Mouse (Mus musculus) thymus, adult 18-20 months (tissue): ENCODE data around the gene Atg16l2.

Source experiments
- DNase-seq, 2 experiments: peaks; one replicate each; pipeline ENCODE4 v3.0.0; 2022; ENCODE audit warnings: mixed read lengths in 2 of 2

Gene Atg16l2

DNA sequence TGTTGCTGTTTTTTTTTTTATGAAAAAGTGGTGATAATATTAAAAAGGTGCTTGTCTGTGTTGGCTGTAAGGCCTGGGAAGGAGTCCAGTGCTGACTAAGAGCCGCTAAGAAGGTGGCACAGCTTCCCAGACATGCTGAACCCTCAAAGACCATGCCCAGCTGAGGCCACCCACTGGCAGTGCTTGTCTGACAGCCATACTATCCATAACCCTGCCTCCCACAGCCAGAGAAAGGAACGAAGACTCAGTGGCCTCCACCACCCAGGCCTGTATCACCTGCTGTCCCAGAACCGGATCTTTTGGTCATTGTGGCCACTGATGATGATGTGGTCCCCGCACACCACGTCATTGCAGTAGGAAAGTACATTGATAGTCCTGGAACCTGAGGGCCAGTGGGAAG is 10.8 kb downstream of the Atg16l2 start:
- DNase-seq: no peak

- no peak for DNase-seq
Measured at GRCm38 (mm10) chr7:101290401-101290800, 11.7 kb downstream of the Atg16l2 start.

GRCm38 (mm10) chr7:101288436-101288835 is 13.6 kb downstream of the Atg16l2 start:
- no peak for DNase-seq

GRCm38 (mm10) chr7:101287820-101288219 is 14.2 kb downstream of the Atg16l2 start:
- no peak for DNase-seq

GRCm38 (mm10) chr7:101286891-101287290 is 15.2 kb downstream of the Atg16l2 start:
- no peak for DNase-seq

- DNase-seq: no peak
Measured at GRCm38 (mm10) chr7:101284504-101284903, 17.5 kb downstream of the Atg16l2 start.

- DNase-seq: no peak
Measured at GRCm38 (mm10) chr7:101282721-101283120, 19.3 kb downstream of the Atg16l2 start.

GRCm38 (mm10) chr7:101272466-101273160 is 29.4 kb downstream of the Atg16l2 start:
- no peak for DNase-seq

- DNase-seq: no peak
Measured at GRCm38 (mm10) chr7:101271602-101272001, 30.4 kb downstream of the Atg16l2 start.

- DNase-seq: no peak
Measured at GRCm38 (mm10) chr7:101267457-101268259, 34.4 kb downstream of the Atg16l2 start.

- no peak for DNase-seq
Measured at GRCm38 (mm10) chr7:101263511-101263910, 38.5 kb downstream of the Atg16l2 start.

DNA sequence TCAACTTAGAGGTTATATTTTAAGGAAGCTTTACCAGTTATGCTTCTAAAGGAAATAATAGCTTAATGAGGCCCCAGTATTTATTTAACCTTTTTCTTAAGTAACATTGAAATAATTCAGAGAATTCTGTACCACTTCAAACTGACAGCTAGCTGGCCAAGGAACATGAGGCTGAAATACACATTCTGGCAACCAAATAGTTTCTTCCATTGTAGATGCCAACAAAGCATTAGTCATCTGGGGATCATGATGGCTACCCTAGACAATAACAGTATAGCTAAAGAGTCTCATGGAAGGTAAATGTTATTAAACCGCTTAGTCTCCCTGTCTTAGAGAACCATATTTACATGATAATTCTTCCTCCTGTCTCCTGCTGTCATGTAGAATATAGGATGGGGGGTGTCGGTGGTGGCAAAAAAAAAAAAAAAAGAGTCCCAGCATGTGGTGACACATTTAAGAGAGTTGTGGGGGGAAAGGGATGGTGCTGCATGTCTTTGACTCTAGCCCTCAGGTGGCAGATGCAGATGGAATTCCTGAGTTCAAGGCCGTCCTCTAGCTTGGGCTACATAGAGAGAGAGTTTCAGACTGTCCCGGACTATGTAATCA is 40.0 kb downstream of the Atg16l2 start:
- no peak for DNase-seq

DNA sequence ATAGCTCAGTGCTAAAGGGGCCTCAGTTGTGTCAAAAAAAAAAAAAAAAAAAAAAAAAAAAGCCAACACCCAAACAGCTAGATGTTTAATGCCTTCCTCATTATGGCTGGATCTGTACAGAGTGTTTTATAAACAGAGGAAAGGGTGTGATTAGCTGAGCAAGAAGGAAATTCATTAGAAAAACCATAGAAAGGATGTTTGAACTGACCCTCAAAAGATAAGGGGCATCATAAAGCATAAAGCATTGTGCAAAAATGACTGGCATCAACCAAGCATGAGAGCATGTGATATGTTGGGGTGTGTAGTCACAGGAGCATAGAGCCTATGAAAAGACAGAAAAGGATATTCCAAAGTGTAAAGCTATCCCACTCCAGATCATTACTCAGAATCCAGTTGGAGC is 43.6 kb downstream of the Atg16l2 start:
- DNase-seq: no peak

DNA sequence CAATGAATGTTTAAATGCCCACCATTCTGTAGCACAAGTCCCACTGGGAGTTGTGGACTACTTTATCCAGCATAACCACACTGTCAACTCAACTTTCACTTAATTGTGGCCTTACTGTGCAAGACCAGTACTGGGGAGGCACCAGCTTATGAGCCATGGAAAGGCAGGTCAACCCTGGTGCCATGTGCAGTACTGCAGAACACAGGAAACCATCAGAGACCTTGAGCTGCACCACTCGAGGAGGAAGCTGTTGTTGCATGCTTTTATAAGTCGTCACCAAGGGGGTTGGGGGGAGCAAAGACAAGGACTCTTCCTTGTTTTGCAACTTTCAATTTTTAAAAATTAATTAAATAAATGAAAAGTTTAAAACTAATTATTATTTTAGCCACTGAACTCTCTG is 49.0 kb downstream of the Atg16l2 start:
- no peak for DNase-seq

DNA sequence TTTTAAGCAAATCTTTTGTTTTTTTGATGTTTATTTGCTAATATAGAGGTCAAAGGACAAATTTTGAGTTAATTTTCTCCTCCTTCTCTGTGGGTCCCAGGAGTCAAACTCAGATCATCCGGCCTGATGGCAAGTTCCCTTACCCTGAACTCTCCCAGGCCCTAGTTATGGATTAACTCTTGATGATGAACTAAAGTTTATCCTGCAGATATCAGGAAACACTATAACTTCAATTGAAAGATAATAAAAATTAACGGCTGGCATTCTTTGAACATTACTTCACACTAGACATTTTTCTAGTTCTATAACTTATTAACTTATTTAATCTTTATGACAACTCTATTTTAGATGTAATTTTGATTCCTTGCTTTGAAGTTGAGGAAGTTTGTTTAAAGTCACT is 52.9 kb downstream of the Atg16l2 start:
- DNase-seq: no peak

GRCm38 (mm10) chr7:101248760-101249159 is 53.3 kb downstream of the Atg16l2 start:
- no peak for DNase-seq

GRCm38 (mm10) chr7:101236712-101237473 is 65.2 kb downstream of the Atg16l2 start:
- no peak for DNase-seq

- DNase-seq: no peak
Measured at GRCm38 (mm10) chr7:101232716-101233115, 69.3 kb downstream of the Atg16l2 start.

DNA sequence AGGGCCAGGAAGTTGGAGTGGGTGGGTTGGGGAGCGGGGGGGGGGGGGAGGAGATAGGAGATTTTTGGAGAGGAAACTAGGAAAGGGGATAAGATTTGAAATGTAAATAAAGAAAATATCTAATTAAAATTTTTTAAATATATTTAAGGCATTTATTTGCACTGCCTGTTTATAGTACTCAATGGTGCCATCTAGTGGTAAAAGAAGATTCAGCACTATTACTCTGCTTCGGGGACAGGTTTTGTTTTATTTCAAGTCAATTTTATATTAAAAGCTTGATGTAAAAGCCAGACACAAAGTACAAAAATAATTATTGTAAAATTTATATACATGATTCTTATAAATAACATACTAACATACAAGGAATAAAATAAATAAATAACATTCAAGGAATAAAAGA is 70.6 kb downstream of the Atg16l2 start:
- DNase-seq: no peak

- DNase-seq: no peak
Measured at GRCm38 (mm10) chr7:101229336-101229735, 72.7 kb downstream of the Atg16l2 start.

DNA sequence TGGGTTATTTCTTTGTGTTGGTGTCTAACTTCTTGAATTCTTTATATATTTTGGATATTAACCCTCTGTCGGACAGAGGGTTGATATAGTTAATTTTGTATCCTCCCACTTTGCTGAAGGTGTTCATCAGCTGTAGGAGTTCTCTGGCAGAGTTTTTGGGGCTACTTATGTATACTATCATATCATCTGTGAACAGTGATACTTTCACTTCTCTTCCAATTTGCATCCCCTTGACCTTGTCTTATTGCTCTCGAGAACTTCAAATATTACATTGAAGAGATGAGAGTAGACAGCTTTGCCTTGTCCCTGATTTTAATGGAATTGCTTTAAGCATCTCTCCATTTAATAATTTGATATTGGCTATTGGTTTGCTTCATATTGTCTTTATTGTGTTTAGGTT is 78.5 kb downstream of the Atg16l2 start:
- no peak for DNase-seq

DNA sequence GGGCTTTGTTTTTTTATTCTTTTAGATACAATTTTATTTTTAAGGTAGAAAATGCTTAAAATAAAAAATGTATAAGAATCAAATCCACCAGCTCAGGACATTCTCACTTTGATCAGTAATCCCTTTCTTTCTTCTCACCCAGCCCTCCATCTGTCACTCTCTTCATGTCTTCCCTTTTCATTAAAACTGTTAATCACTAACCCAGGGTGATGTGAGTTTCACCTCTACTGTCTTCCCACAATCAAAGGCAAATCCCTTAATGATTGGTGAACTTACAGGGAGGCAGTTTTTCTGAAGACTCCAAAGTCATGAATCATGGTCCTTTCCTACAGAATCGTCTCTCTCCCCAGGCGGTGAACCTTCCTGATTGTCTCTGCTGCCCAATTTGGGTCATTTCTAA is 85.3 kb downstream of the Atg16l2 start:
- no peak for DNase-seq
